Mouse (Mus musculus) liver, postnatal 0 days (tissue): ENCODE data around the gene Gm17364. TPM values are rescaled to one million over a fixed set of nuclear protein-coding genes. Genes with fewer than 3 reads are reported as not detected.
A peak's percentile ranks its signal among the peaks of the same experiment; 100 is the strongest.

Experiments
- ATAC-seq: fragments of 200-750 bp; cut with Nextera tagmentation; 2 replicates; pipeline ENCODE4 v1.8.0; 2017; ENCODE audit warnings: mild to moderate bottlenecking, moderate library complexity
- DNase-seq: peaks from one replicate; pipeline ENCODE4 v3.0.0-alpha.2; 2016
- H3K27ac ChIP-seq: fragments of 300-500 bp; sonication (generic); 2 replicates; pipeline ENCODE4 v1.5.1; 2014; ENCODE audit warnings: antibody characterized with exemption, moderate library complexity, mild to moderate bottlenecking, low read depth
- H3K27me3 ChIP-seq: fragments of 300-500 bp; sonication (generic); 2 replicates; pipeline ENCODE4 v1.6.1; 2014; ENCODE audit warnings: low read length, control low read depth, mixed read lengths; ENCODE audit not compliant: insufficient read depth
- H3K36me3 ChIP-seq: fragments of 300-500 bp; sonication (generic); replicated peaks from 2 replicates; pipeline ENCODE4 v1.6.1; 2014; ENCODE audit warnings: mild to moderate bottlenecking, control low read depth, low read length, moderate library complexity, mixed read lengths; ENCODE audit not compliant: insufficient read depth
- H3K4me1 ChIP-seq: fragments of 300-500 bp; sonication (generic); 2 replicates; pipeline ENCODE4 v1.6.1; 2014; ENCODE audit warnings: antibody characterized with exemption, mild to moderate bottlenecking, control low read depth; ENCODE audit not compliant: insufficient read depth
- H3K4me2 ChIP-seq: fragments of 300-500 bp; sonication (generic); 2 replicates; pipeline ENCODE4 v1.6.1; 2014; ENCODE audit warnings: low read depth, mild to moderate bottlenecking, low read length, moderate library complexity, mixed read lengths
- H3K4me3 ChIP-seq: fragments of 300-500 bp; sonication (generic); 2 replicates; pipeline ENCODE4 v1.5.1; 2014; ENCODE audit warnings: low read depth, low read length
- H3K9ac ChIP-seq: fragments of 300-500 bp; sonication (generic); replicated peaks from 2 replicates; pipeline ENCODE4 v1.6.1; 2014; ENCODE audit warnings: mild to moderate bottlenecking, moderate library complexity
- H3K9me3 ChIP-seq: fragments of 300-500 bp; sonication (generic); 2 replicates; pipeline ENCODE4 v1.6.1; 2016; ENCODE audit warnings: mild to moderate bottlenecking, control low read depth, low read length, mixed read lengths
- CTCF ChIP-seq: sonication (generic); IDR thresholded peaks from 2 replicates; pipeline ENCODE4 v1.5.1; 2016; ENCODE audit warnings: antibody characterized with exemption, low read depth
- EP300 ChIP-seq: IDR thresholded peaks from 2 replicates; pipeline ENCODE4 v1.6.1; 2016; ENCODE audit warnings: antibody characterized with exemption, low read depth, mild to moderate bottlenecking
- WGBS: fragments of 180-500 bp; shearing (Covaris S2); extraction: QIAGEN DNeasy Blood & Tissue Kit; methylation state at CpG from one replicate; pipeline ENCODE4 v1.1.7; 2014; ENCODE audit not compliant: insufficient replicate concordance; 5-methylcytosine and 5-hydroxymethylcytosine counted together
- polyA plus RNA-seq: library from polyadenylated mRNA; unstranded; fragments of >200 nt; fragmentation: Nextera tagmentation; extraction: Ambion mirVana; gene quantifications from 2 replicates; pipeline ENCODE4 v1.2.1, GENCODE M21; 2015

Gene Gm17364
- polyA plus RNA-seq, 1 experiment from 2014 or later = not detected

DNA sequence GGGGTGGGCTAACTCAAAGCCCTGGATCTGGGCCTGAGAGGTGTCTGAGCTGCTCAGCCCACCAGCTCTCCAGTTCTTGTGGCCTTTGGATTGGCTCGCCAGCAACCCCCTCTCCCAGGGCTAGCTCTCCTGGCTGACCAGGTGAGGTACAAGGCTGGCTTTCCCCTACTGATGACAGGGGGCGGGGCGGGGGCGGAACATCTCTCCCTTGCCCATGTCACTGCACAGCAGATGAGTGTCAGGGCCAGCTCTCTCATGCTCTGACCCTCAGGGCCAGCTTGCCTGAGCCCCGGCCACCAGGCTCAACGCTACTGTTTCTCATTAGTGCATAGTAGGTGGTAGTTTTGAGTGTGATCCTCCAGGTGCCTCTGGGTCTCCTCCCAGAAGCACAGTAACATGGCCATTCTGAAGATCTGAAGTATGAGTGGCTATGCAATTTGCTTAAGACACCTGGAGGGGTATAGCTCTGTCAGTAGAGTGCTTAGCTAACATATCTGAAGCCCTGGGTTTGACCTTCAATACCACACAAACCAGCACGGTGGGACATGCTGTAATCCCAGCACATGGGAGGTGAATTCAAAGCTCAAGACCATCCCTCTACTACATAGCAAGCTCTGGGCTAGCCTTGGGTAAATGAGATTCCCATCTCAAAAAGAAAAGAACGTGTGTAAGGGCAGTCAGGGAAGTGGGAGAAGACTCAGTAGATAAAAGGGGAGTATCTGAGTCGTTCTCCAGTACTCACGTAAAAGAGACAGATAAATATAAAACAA is 35.6 kb downstream of the Gm17364 start:
- peak; percentile 35 for ATAC-seq
- WGBS = 61% methylated on average over 10 of the region's 10 CpGs

DNA sequence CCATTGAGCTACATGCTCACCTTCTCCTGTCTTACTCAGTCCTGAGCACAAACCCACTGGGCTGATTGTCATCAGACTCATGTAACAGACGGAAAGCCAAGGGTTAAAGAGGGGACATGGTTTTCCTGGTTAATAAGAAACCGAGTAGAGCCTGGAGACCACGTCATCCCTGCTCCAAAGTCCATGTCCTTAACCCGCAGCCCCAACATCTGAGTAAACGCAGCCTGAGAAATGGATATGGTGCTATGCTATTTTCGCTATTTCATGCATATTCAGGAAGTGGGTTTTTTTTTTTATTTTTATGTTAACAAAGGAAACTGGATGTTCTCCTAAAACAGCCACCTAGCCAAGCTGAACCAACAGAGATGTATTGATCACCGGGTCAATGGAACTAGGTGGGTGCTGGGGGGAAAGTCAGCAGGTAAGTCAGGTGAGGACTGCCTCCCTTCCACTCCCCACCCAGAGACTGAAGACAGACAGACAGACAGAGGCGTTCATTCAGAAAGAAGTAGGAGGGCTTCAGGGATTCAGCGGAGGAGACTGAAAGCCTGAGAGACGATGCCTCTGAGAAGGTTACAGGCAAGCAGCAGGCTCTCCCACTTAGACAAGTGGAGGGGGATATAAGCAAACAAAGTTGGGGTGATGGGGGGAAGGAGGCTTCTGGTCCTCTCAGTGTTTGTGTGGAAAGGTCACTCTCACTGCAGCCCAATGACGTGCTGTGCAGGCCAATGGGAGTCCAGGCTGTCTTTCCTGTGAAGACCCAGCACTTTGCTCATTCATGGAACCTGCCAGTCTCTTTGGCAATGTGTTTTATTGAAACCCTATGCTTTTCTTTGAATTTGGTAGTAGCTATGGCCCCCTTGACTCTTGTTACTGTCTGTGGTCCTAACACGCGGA is 37.7 kb downstream of the Gm17364 start:
- Histone ChIP-seq H3K4me3 (peak overlapping the region; percentile 47), H3K27ac (peak overlapping the region; percentile 92), H3K4me2 (peak overlapping the region; percentile 56), H3K9me3 (no peaks in the 10 kb centered on the region), H3K36me3 (no peaks in the 10 kb centered on the region), H3K27me3 (no peaks in the 10 kb centered on the region), H3K4me1 (no peaks in the 10 kb centered on the region; the same call in 1 of the 2 replicates), H3K9ac (peak overlapping the region; percentile 61)
- peak; percentile 89 for TF ChIP-seq EP300
- no peak for TF ChIP-seq CTCF
- 42% methylated on average over 13 of the region's 13 CpGs for WGBS
- DNase-seq (peak; percentile 56), ATAC-seq (peak; percentile 82)

More for the DNA sequence above, 35.6 kb downstream of the Gm17364 start:
- H3K4me3 ChIP-seq = peak overlapping the region; percentile 47
- no peaks in the 10 kb centered on the region for H3K27me3 ChIP-seq
- H3K27ac ChIP-seq = peak overlapping the region; percentile 92
- no peaks in the 10 kb centered on the region for H3K9me3 ChIP-seq
- TF ChIP-seq EP300 = no peak
- no peak for TF ChIP-seq CTCF
- H3K36me3 ChIP-seq = no peaks in the 10 kb centered on the region
- peak overlapping the region; percentile 56 for H3K4me2 ChIP-seq
- no peaks in the 10 kb centered on the region; the same call in 1 of the 2 replicates for H3K4me1 ChIP-seq
- peak; percentile 66 for DNase-seq
- peak overlapping the region; percentile 61 for H3K9ac ChIP-seq

DNA sequence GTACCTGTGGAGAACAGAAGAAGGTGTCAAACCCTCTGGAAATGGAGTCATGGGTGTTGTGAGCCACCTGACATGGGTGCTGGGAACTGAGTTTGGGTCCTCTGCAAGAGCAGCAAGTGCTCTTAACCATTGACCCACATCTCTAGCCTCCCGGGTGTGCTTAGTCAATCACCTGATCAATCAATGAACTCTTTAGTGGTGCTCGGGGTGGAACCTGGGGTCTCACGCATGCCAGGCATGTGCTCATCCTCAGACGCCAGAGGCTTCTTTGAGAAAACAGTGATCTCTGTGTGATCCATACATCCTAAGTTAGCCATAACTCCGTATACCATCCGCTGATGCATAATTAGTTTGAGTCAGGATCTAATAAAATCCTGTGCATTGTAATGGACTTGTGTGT is 38.6 kb downstream of the Gm17364 start:
- Histone ChIP-seq H3K36me3 (no peaks in the 10 kb centered on the region), H3K9ac (no peak overlapping the region), H3K9me3 (no peaks in the 10 kb centered on the region), H3K4me2 (no peak overlapping the region), H3K4me3 (no peak overlapping the region), H3K4me1 (no peaks in the 10 kb centered on the region; the same call in 1 of the 2 replicates), H3K27me3 (no peaks in the 10 kb centered on the region), H3K27ac (peak overlapping the region; percentile 92)
- ATAC-seq (no peak), DNase-seq (no peak)
- 69% methylated on average over 6 of the region's 6 CpGs for WGBS
- TF ChIP-seq EP300 (no peak), CTCF (no peak)

DNA sequence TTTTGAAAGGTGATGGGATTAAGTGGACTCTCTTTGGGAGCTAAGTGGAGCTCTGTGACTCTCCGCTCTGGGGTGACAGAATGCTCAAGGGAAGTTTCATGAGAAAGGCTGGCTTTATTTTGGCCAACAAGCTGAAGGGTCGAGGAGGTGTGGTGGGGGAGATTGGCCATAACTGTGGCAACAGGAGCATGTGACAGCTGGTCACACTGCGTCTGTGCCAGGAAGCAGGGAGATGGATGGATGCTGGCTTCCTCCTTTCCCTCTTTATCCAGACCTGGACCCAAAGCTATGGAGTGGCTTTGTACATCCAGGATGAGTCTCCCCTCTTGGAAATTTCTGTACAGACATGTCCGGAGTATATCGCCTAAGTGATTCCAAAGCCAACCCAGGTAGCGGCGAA is 40.5 kb downstream of the Gm17364 start:
- DNase-seq = no peak
- no peak overlapping the region for H3K4me2 ChIP-seq
- H3K27ac ChIP-seq = peak overlapping the region; percentile 71; the same call in 1 of the 2 replicates
- H3K27me3 ChIP-seq = no peaks in the 10 kb centered on the region
- 85% methylated on average over 7 of the region's 7 CpGs for WGBS
- ATAC-seq = no peak
- no peaks in the 10 kb centered on the region for H3K36me3 ChIP-seq
- no peak overlapping the region for H3K4me3 ChIP-seq
- H3K9ac ChIP-seq = no peak overlapping the region
- TF ChIP-seq CTCF = no peak
- TF ChIP-seq EP300 = no peak
- H3K4me1 ChIP-seq = no peaks in the 10 kb centered on the region; the same call in 1 of the 2 replicates
- H3K9me3 ChIP-seq = no peaks in the 10 kb centered on the region

DNA sequence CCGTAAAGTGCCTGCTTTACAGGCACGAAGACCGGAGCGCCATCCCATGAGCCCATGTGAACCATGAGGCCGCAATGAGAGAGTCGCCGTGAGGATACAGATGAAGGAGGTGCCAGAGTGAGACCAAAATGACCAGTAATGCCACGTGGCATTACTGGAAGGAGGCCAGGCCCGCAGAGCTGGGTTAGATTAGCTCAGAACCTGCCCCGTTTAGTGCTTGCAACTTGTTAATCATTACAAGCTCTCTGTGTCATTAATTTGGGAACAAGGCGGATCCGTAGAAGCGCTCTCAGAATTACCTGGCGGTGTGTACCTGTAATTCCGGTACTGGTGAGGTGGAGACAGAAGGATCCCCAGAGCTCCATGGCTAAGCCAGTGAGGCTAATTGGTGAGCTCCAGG is 41.6 kb downstream of the Gm17364 start:
- H3K4me2 ChIP-seq = peak overlapping the region; percentile 41; the same call in 1 of the 2 replicates
- no peaks in the 10 kb centered on the region for H3K27me3 ChIP-seq
- TF ChIP-seq CTCF (no peak), EP300 (0 out of 2 replicates have a peak, but pooled peaks have one; percentile 20)
- WGBS = 75% methylated on average over 15 of the region's 15 CpGs
- peak; percentile 53 for ATAC-seq
- DNase-seq = peak; percentile 67
- no peak overlapping the region for H3K9ac ChIP-seq
- no peak overlapping the region for H3K4me3 ChIP-seq
- no peaks in the 10 kb centered on the region for H3K36me3 ChIP-seq
- H3K9me3 ChIP-seq = no peaks in the 10 kb centered on the region
- H3K27ac ChIP-seq = peak overlapping the region; percentile 71
- no peaks in the 10 kb centered on the region; the same call in 1 of the 2 replicates for H3K4me1 ChIP-seq

DNA sequence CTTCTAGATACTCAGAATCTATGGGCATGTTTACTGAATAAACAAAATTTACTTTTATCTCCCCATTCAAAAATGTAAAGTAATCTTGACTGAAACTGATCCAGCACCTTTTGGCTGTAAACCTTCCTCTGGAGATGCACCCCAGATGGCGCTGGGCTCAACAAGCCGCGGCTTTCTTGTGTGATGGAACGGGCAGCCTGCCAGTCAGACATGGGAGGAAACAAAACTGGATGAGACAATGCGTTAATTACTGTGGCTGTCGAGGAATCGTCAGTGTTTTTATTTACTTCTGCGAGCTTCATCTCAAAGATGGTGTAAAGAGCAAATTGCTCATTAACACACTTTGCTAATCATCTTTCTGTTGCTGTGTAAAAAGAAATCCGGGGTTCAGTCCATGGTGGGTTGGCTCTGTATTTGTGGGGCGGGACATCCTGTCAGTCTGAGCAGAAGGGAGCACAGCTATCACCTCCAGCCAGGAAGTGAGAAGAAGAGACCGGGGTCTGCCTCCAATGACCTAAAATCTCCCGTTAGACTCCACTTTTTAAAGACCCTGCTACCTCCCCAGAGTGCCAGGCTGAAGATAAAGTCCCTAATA is 42.3 kb downstream of the Gm17364 start:
- Histone ChIP-seq H3K4me2 (no peak overlapping the region), H3K4me3 (no peak overlapping the region), H3K27ac (peak overlapping the region; percentile 65; the same call in 1 of the 2 replicates), H3K9me3 (no peaks in the 10 kb centered on the region), H3K27me3 (no peaks in the 10 kb centered on the region), H3K9ac (no peak overlapping the region), H3K4me1 (no peaks in the 10 kb centered on the region; the same call in 1 of the 2 replicates), H3K36me3 (no peaks in the 10 kb centered on the region)
- DNase-seq = no peak
- TF ChIP-seq CTCF = no peak
- no peak for TF ChIP-seq EP300
- ATAC-seq = no peak
- 78% methylated on average over 12 of the region's 12 CpGs for WGBS
